Mouse (Mus musculus): ENCODE data around the gene Prmt7.

DNA sequence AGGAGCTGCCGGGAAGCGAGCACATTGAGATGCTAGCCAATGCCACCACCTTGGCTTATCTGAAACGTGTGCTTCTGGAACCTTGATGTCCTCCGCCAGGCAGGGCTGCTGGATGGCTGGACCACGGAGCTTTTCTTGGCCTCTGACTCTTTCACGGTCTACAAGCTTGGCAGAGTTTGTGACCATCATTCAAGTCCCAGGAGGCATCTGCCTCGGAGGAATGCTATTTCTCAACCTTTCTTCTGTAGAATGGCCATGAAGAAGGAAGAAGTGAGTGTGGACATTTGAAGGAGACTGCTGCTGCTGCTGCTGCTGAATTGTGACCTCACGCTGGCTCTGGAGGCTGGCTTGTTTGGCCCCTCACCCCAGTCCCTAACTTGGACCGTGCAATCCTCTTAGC, 47.5 kb upstream of the Prmt7 start:
- TF ChIP-seq CTCF (IDR thresholded peaks at IDR 0.05; ENCODE audit: borderline replicate concordance, control insufficient read depth, extremely low read depth, insufficient read depth, low read length, poor library complexity) (no peak), POLR2A (IDR thresholded peaks at IDR 0.05; ENCODE audit: control insufficient read depth, extremely low read depth, insufficient read depth, low read length, poor library complexity) (no peak)

All from thymus, adult 2 months (tissue).